Mouse (Mus musculus) liver (tissue): ENCODE results near the gene Mob3c.

Experiments used
- DNase-seq: peaks from one replicate; pipeline ENCODE4 v3.0.0-alpha.2; 2020; ENCODE audit warnings: mixed read lengths

The Mob3c gene

DNA sequence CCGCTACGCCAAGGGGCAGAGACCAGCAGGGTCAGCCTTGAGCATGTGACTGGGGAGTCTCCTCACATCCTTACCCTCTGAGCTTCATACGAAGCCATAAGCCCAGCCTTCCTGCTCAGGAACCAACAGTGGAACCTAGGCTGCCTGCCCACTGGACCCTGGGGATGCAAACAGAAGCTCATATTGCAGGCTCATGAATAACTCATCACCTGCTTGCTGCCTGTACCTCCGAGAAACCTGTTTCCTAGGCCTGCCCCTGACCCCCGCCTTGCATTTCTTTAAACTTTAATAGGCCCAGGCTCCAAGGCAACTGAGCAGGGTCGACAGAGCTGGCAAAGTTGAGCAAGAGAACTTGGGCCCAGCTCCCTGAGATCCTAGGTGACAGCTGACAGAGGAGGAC, 56.1 kb downstream of the Mob3c start, which contains the start of gene Kncn:
TSS of gene Kncn (plus strand) at position 379 of the 400 bp plus-strand sequence.
- no peak for DNase-seq
